Mouse (Mus musculus) ovary, adult 18-20 months (tissue): ENCODE measurements around the gene Gm10260.
A peak's percentile ranks its signal among the peaks of the same experiment; 100 is the strongest.

Experiments
- DNase-seq: peaks from one replicate; pipeline ENCODE4 v3.0.0; 2022; ENCODE audit warnings: low spot score, mixed read lengths

The Gm10260 gene

GRCm38 (mm10) chr13:97768803-97769202, 8.4 kb upstream of the Gm10260 start:
- no peak for DNase-seq

GRCm38 (mm10) chr13:97768046-97768682, 7.7 kb upstream of the Gm10260 start:
- no peak for DNase-seq

GRCm38 (mm10) chr13:97766600-97766999, 6.2 kb upstream of the Gm10260 start:
- no peak for DNase-seq

GRCm38 (mm10) chr13:97765913-97766312, 5.5 kb upstream of the Gm10260 start:
- DNase-seq = no peak

- DNase-seq = peak; percentile 54
These were observed 3.6 kb upstream of the Gm10260 start for GRCm38 (mm10) chr13:97764067-97764466.

- no peak for DNase-seq
These were observed 3.0 kb upstream of the Gm10260 start for GRCm38 (mm10) chr13:97763436-97763835.

- DNase-seq = no peak
These were observed 1.7 kb upstream of the Gm10260 start for GRCm38 (mm10) chr13:97762121-97762520.

- DNase-seq = no peak
These were observed 3.4 kb downstream of the Gm10260 start for GRCm38 (mm10) chr13:97757033-97757432.

- DNase-seq = no peak
These were observed 4.3 kb downstream of the Gm10260 start for GRCm38 (mm10) chr13:97756091-97756490.

- no peak for DNase-seq
These were observed 9.5 kb downstream of the Gm10260 start for GRCm38 (mm10) chr13:97750851-97751381.

- DNase-seq = no peak
These were observed 13.2 kb downstream of the Gm10260 start for GRCm38 (mm10) chr13:97747037-97747860.

- no peak for DNase-seq
These were observed 15.8 kb downstream of the Gm10260 start for GRCm38 (mm10) chr13:97744669-97745068.

- DNase-seq = no peak
These were observed 16.4 kb downstream of the Gm10260 start for GRCm38 (mm10) chr13:97744036-97744435.

GRCm38 (mm10) chr13:97743229-97743988, 17.0 kb downstream of the Gm10260 start:
- no peak for DNase-seq

GRCm38 (mm10) chr13:97735931-97736330, 24.5 kb downstream of the Gm10260 start:
- no peak for DNase-seq

- DNase-seq = no peak
These were observed 25.7 kb downstream of the Gm10260 start for GRCm38 (mm10) chr13:97734760-97735159.

- no peak for DNase-seq
These were observed 35.1 kb downstream of the Gm10260 start for GRCm38 (mm10) chr13:97725160-97725825.

- DNase-seq = no peak
These were observed 35.9 kb downstream of the Gm10260 start for GRCm38 (mm10) chr13:97724551-97724950.

GRCm38 (mm10) chr13:97712506-97713275, 47.7 kb downstream of the Gm10260 start:
- no peak for DNase-seq

- DNase-seq = no peak
These were observed 48.9 kb downstream of the Gm10260 start for GRCm38 (mm10) chr13:97711510-97711909.
